Mouse (Mus musculus) testis, adult 2 months (tissue): ENCODE measurements around the gene Plagl2. TPM values are rescaled to one million over a fixed set of nuclear protein-coding genes. Genes with fewer than 3 reads are reported as not detected.
"Not testable (repeated sequence)": the region's sequence is repeated elsewhere in the genome, so short reads cannot be mapped to it uniquely, and the experiment has no call there.

Experiments used
- H3K27ac ChIP-seq: fragments of 200-500 bp; 2 replicates; pipeline ENCODE4 v1.5.1; 2012; ENCODE audit warnings: low read depth, low read length; ENCODE audit not compliant: control insufficient read depth, insufficient read depth
- H3K27me3 ChIP-seq: fragments of 200-500 bp; 2 replicates; pipeline ENCODE4 v1.6.1; 2012; ENCODE audit warnings: mild to moderate bottlenecking, low read length, moderate library complexity; ENCODE audit not compliant: control insufficient read depth, insufficient read depth
- H3K36me3 ChIP-seq: fragments of 200-500 bp; 2 replicates; pipeline ENCODE4 v1.6.1; 2012; ENCODE audit warnings: mild to moderate bottlenecking, low read length; ENCODE audit not compliant: control insufficient read depth, insufficient read depth
- H3K4me1 ChIP-seq: fragments of 200-500 bp; 2 replicates; pipeline ENCODE4 v1.6.1; 2012; ENCODE audit warnings: low read length; ENCODE audit not compliant: control insufficient read depth, insufficient read depth
- H3K4me3 ChIP-seq: fragments of 200-500 bp; 2 replicates; pipeline ENCODE4 v1.5.1; 2012; ENCODE audit warnings: low read depth, mild to moderate bottlenecking, low read length, moderate library complexity, mixed read lengths; ENCODE audit not compliant: control insufficient read depth
- CTCF ChIP-seq: fragments of 200-500 bp; IDR thresholded peaks from 2 replicates; pipeline ENCODE4 v1.5.1; 2012; ENCODE audit warnings: low read depth, mild to moderate bottlenecking, inconsistent platforms, low read length, moderate library complexity; ENCODE audit not compliant: control insufficient read depth, insufficient read depth, insufficient replicate concordance
- POLR2A ChIP-seq: fragments of 200-500 bp; IDR thresholded peaks from 2 replicates; pipeline ENCODE4 v1.6.1; 2012; ENCODE audit warnings: low read depth, mild to moderate bottlenecking, inconsistent platforms, low read length, moderate library complexity; ENCODE audit not compliant: control insufficient read depth
- polyA plus RNA-seq: library from polyadenylated mRNA; depleted of rRNA; stranded (reverse); fragments of >200 nt; gene quantifications from 2 replicates; pipeline ENCODE4 v1.2.3, GENCODE M21; 2012

Plagl2 gene
- polyA plus RNA-seq, 1 experiment = 17.3 TPM

- no peaks in the 10 kb centered on the region for H3K36me3 ChIP-seq
- no peaks in the 10 kb centered on the region for H3K4me1 ChIP-seq
- no peak overlapping the region for H3K4me3 ChIP-seq
- no peak overlapping the region for H3K27ac ChIP-seq
- no peaks in the 10 kb centered on the region for H3K27me3 ChIP-seq
- no peak for TF ChIP-seq POLR2A
- no peak for TF ChIP-seq CTCF
Observed at GRCm38 (mm10) chr2:153274919-153275247, 33.7 kb upstream of the Plagl2 start.

- not testable (repeated sequence) for H3K36me3 ChIP-seq, H3K27ac ChIP-seq, H3K4me1 ChIP-seq, H3K27me3 ChIP-seq, H3K4me3 ChIP-seq
Observed at GRCm38 (mm10) chr2:153274200-153274918, 33.1 kb upstream of the Plagl2 start.

- H3K4me1 ChIP-seq, H3K4me3 ChIP-seq, H3K27me3 ChIP-seq, H3K36me3 ChIP-seq, H3K27ac ChIP-seq: not testable (repeated sequence)
Observed at GRCm38 (mm10) chr2:153270231-153270915, 29.1 kb upstream of the Plagl2 start.

GRCm38 (mm10) chr2:153267331-153267730 is 26.1 kb upstream of the Plagl2 start:
- Histone ChIP-seq H3K27ac (no peak overlapping the region), H3K27me3 (no peaks in the 10 kb centered on the region), H3K4me1 (no peaks in the 10 kb centered on the region), H3K4me3 (no peak overlapping the region), H3K36me3 (peaks cover 2% of the 10 kb centered on the region; the same call in 1 of the 2 replicates)
- TF ChIP-seq CTCF (no peak), POLR2A (no peak)

- H3K36me3 ChIP-seq = peaks cover 2% of the 10 kb centered on the region
- no peaks in the 10 kb centered on the region for H3K27me3 ChIP-seq
- no peak overlapping the region for H3K4me3 ChIP-seq
- TF ChIP-seq CTCF (no peak), POLR2A (no peak)
- no peaks in the 10 kb centered on the region for H3K4me1 ChIP-seq
- H3K27ac ChIP-seq = no peak overlapping the region
Observed at GRCm38 (mm10) chr2:153263053-153263452, 21.8 kb upstream of the Plagl2 start.

- H3K36me3 ChIP-seq = no peaks in the 10 kb centered on the region; the same call in 1 of the 2 replicates
- no peak for TF ChIP-seq CTCF
- no peak for TF ChIP-seq POLR2A
Observed at GRCm38 (mm10) chr2:153259864-153260674, 18.8 kb upstream of the Plagl2 start.

GRCm38 (mm10) chr2:153259030-153259863 is 18.0 kb upstream of the Plagl2 start:
- Histone ChIP-seq H3K36me3 (no peaks in the 10 kb centered on the region; the same call in 1 of the 2 replicates), H3K27me3 (no peaks in the 10 kb centered on the region), H3K4me1 (no peaks in the 10 kb centered on the region), H3K27ac (no peak overlapping the region), H3K4me3 (no peak overlapping the region)
- TF ChIP-seq CTCF = no peak
- no peak for TF ChIP-seq POLR2A

More at GRCm38 (mm10) chr2:153259864-153260674, 18.8 kb upstream of the Plagl2 start:
- H3K27ac ChIP-seq = no peak overlapping the region
- H3K4me1 ChIP-seq = no peaks in the 10 kb centered on the region
- no peaks in the 10 kb centered on the region for H3K27me3 ChIP-seq
- no peak overlapping the region for H3K4me3 ChIP-seq
